Mouse (Mus musculus) mature B cell (primary cell): Measurements from ENCODE around the gene Gm26897.

Experiments
- in situ Hi-C: fragments of 300-500 bp; cut with MboI; formaldehyde crosslinking; loops from 2 replicates; pipeline ENCODE4 v1.14.3; 2019

The Gm26897 gene

DNA sequence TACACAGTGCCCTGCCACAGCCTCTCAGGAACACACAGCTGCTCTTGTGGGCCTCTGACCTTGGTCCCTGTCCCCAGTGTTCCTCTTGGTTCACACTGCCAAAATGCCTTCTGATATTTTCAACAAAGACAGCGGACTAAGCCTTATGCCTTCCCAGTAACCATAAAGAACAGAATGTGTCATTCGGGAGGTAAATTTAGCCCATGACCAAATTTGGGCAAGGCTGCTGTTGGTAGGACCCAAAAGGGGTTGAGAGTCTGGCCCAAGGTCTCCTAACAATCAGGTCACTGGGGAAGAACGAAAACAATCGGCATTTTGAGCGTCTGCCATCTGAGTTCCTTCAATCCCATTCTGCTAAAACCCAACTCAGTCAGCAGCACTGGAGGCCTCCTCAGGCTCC, 15.9 kb downstream of the Gm26897 start:
- in situ Hi-C loops: loop anchor here (25.0 kb wide), 1 partner anchor 413 kb away; no protein-coding TSS in a partner anchor

DNA sequence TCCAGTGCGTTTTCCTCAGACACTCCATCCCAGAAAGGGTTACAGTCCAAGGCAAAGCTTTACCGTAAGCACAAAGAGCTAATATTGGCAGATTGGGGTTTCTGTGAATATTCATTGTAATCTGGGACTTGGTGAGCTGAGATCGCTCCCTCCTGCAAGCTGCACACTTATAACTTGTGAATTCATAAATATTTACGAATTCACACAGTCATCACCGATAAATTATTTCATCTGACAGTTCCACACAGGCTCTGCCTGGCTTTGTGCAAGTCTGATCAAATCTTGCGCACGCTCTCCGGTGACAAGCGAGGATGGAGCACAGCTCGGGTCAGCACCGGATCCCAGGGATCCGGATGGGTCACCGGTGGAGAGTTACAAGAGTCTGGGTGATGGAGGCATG, 16.4 kb downstream of the Gm26897 start:
- in situ Hi-C loops: no loop called here

DNA sequence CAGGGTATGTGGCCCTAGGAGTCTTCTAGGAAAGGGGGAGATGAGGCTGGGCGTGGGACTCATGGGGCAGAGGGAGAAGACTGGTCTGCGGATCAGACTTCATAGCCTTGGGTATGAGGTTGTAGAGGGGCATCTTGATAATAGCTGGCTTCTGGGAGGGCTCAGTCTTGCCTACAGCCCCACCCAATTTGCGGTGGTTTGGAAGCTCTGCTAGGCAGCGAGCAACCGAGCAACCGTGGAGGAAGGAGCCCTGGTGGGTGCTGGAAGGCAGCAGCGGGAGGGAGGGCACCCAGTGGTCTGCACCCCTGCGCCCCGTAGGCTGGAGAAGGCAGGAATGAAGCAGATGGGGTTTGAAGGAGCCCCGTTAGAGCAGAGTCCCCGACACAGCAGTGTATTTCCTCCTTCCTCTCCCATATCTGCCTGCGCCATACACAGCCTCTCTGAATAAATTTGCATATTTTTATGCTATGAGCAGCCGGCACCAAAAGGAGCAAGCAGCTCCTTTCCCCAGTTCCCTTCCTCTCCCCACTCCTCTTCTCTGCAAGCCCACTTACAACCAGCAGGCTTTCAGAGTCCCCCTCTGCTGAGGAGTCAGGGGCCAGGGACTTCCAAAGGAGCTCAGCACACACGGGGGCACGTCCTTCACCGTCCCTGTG, 20.9 kb downstream of the Gm26897 start:
- in situ Hi-C loops: no loop called here

- in situ Hi-C loops: no loop called here
Measured at GRCm38 (mm10) chr5:111755330-111755729, 21.6 kb downstream of the Gm26897 start.

DNA sequence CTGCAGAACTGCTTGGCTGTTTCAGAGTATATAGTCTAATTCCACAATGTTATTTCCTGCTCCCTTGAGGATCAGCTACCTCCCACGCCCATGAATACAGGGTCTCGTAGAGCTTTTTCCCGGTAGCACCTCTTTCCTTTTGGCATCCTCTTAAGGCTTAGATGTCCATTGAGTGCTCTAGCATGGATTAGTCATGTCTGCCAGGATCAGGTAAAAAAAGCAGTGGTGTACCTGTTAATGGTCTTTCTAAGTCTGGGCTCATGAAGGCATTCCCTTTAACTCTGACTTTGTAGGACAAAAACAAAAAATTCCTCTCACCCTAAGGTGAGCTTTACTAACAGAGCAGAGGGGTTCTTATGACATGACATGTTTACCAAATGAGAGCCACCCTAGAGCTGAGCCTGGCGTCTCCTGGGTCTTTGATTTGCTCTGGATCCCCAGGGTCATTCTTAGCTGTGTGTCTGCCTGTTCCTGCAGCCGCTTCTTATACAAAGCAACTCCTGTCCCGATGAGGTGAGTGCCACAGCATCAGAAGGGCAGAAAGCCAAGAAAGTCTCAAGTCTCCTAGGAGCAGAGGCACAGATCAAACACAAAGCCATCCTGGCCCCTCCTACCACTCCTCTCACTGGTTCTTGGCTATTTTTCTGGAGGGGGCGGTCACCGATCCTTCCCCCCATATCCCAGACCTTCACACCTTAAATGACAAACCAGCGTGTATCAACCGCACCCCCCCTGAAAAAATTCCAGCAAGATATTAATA, 27.2 kb downstream of the Gm26897 start:
- in situ Hi-C loops: no loop called here

GRCm38 (mm10) chr5:111761574-111761973, 27.9 kb downstream of the Gm26897 start:
- in situ Hi-C loops: no loop called here

DNA sequence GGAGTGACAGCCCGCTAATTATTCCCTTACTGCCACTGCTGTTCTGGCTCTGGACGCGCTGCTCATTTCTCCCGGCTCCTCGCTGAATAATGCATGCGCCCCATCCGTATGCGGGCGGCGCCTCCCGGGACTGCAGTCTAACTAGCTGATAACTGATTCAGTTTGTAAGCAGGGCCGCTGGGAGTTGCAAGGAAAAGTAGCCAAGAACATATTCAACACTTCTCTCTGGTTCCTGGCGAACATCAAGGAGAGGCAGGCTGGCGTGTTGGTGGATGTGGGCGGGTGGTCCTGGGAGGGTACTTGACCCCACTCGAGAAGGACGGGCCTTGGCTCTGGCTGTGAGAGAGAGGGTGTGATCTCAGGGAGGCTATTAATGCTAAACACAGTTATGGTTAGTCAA, 28.4 kb downstream of the Gm26897 start:
- in situ Hi-C loops: no loop called here

GRCm38 (mm10) chr5:111765671-111766290, 32.1 kb downstream of the Gm26897 start:
- in situ Hi-C loops: no loop called here

DNA sequence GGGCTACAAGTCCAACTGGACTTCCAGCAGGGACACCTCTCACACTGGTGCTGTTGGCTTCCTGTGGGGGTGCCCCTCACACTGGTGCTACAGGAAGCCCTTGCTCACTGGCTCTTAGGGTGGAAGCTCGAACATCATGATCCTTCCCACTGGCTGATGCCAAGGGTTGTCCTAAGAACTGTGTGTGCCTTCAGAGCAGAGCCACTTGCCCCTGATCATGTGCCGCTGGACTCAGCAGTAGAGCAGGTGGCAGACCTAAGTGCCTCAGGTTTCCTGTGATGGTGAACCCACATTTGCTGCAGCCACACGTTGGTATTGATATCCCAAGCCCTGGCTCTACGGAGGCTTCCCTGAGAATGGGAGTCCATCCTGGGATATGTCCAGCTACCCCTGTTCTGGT, 33.0 kb downstream of the Gm26897 start:
- in situ Hi-C loops: no loop called here

DNA sequence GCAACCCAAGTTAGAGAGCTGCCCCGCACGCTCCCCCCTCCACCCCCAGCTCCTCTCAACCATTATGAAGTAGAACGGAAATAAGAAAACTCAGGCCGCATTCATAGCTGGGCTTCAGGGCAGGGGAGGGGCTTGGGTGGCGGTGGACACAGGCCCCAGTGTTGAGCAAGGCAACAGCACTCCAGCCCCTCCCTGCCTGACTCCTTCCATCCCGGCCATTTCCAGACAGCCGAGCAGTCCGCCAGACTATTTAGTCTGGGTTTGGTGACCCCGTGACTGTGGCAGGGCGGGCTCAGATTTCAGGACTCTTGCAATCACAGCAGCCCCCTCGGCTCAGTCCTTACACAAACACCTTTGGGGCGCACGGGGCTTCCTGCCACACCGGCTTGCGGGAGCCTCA, 36.5 kb downstream of the Gm26897 start:
- in situ Hi-C loops: no loop called here

DNA sequence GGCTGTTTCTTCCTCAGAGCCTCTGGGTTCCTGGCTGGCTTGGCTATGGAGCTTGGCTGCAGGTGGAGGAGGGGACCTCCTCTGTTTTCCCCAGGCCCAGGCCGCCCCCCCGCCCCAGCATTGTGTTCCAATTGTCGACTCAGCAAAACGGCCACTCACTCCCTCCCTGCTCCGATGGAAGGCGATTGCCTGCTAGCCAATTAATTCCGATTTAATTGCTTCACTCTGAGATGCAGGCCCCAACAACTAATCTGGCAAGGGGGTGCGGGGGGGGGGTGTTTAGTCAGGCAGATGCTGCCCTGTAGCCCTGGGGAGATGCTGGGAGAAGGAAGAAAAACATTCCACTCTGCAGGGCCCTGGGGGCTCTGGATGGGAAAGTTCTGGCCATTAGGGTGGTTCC, 38.4 kb downstream of the Gm26897 start:
- in situ Hi-C loops: no loop called here

DNA sequence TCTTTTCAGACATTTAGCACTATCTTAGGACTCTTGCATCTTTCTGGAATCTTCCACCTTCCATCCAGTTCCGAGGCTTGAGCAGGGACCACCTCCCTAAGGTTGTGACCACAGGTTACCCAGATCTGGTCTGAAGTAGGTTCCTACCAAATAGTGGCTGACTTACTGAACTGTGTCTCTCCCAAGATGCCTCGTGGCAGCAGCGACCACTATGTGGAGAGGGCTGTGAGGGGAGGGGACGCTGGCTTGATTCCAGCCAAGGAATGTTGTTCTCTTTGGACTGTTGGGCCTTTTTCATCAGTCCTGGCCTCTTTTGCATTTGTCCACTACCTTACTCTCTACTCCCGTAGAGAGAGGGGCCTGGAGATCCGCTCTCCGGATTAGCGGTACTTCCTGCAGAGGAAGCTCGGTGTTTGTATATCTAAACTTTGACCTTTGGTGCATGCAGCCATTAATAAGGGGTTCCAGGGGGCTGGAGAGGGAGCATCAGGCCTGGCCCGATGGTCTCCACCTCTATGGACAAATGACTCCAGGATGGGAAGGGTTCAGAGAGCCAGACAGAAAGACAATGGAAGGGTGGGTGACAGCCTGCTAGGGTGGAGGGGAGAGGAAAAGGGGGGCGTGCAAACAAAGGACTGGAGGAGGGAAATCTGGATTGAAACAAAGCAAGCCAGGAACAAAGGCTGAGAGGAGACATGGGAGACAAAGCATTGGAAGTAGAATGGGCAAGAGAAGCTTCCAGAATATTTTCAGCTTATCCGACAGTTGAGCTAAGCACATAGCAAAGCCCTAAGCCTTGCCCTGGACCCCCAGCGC, 39.1 kb downstream of the Gm26897 start:
- in situ Hi-C loops: no loop called here

DNA sequence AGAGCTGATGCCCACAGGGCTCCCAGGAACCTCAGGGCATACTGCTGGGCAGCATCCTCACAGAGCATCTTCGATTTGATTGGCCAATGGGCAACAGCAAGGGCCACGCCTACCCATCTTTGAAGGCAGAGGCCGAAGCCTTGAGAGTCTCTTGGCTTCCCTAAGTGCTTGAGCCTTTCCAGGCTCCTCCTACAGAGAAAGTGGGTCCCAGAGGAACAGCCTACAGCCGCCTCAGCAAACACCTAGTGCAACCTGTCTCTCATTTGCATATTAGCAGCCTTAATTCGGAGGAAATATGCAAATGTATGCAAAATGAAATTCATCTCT, 39.6 kb downstream of the Gm26897 start:
- in situ Hi-C loops: no loop called here

GRCm38 (mm10) chr5:111776246-111776645, 42.5 kb downstream of the Gm26897 start:
- in situ Hi-C loops: no loop called here

- in situ Hi-C loops: no loop called here
Measured at GRCm38 (mm10) chr5:111778093-111778492, 44.4 kb downstream of the Gm26897 start.

DNA sequence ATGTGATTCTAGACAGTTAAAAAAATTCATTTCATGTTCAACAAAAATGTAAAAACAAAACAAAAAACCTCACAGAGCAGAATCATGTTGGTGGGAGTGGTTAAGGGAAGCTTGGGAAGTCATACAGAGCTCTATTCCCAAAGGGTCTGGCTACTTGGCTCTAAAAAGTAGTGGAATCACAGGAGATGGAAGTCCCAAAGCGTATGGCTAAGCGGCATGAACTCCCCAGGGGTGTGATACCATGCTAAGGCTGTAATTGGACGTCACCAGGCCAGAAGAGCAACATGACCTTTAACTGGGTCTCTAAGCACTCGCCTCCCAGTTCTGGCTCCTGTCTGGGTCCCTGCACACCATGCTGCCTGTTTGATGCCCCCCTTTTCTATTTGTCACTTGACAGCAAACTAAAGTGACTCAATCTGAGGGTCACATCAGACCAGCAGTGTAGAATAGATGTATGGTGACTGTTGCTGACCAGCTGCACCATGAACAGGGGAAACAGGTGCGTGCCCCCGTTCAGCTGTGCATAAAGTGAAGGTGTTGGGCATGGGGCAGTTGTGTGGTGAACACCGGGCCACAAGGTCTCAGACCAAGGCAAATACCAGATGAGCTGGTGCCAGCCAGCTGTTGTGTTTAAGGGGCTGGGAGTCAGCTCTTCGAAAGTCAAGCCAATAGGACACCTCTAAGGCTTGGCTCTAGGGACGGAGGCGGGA, 46.2 kb downstream of the Gm26897 start:
- in situ Hi-C loops: no loop called here
